Mouse (Mus musculus) megakaryocyte-erythroid progenitor cell, adult 5-6 weeks (primary cell): ENCODE measurements around the gene Cdc14b. TPM values are rescaled to one million over a fixed set of nuclear protein-coding genes. Genes with fewer than 3 reads are reported as not detected.

Experiments used
- total RNA-seq, 2 experiments: library from RNA; stranded (forward) in 1 of 2; stranded (reverse) in 1 of 2; fragments of 200-1000, 215-1000 nt in 1 of 2; fragments of >200 nt in 1 of 2; fragmentation: Nextera tagmentation in 1 of 2; gene quantifications; 2 replicates each; pipeline ENCODE4 v1.2.3; 2014 to 2017

Gene Cdc14b
- total RNA-seq, 2 experiments from 2014 or later, result 1.9 to 4.8 TPM

Other genes with a start within 250 kb of the Cdc14b start
- gene Hsd17b3, start 186.1 kb downstream of the Cdc14b start, total RNA-seq (2014; fragmentation: Nextera tagmentation), result not detected in 2 replicates
- gene Hsd17b3, start 186.1 kb downstream of the Cdc14b start, total RNA-seq (2017), result not detected in 2 replicates
- gene Slc35d2, start 145.9 kb downstream of the Cdc14b start, total RNA-seq (2014; fragmentation: Nextera tagmentation), result 1.2 and 1.6 TPM in 2 replicates
- 3.0 and 11.7 TPM in 2 replicates for gene Slc35d2, start 145.9 kb downstream of the Cdc14b start, total RNA-seq (2017)
- gene Zfp367, start 122.1 kb downstream of the Cdc14b start, total RNA-seq (2014; fragmentation: Nextera tagmentation), result 30.2 and 40.8 TPM in 2 replicates
- 55.3 and 62.6 TPM in 2 replicates for gene Zfp367, start 122.1 kb downstream of the Cdc14b start, total RNA-seq (2017)
- 3.9 and 7.7 TPM in 2 replicates for gene Habp4, start 113.5 kb downstream of the Cdc14b start, total RNA-seq (2014; fragmentation: Nextera tagmentation)
- 3.4 and 5.4 TPM in 2 replicates for gene Habp4, start 113.5 kb downstream of the Cdc14b start, total RNA-seq (2017)
- gene Aaed1, start 37.4 kb upstream of the Cdc14b start, total RNA-seq (2014; fragmentation: Nextera tagmentation), result 20.4 and 26.9 TPM in 2 replicates
- gene Aaed1, start 37.4 kb upstream of the Cdc14b start, total RNA-seq (2017), result 56.5 and 65.2 TPM in 2 replicates
- 16.2 and 27.8 TPM in 2 replicates for gene Ctsl, start 95.6 kb upstream of the Cdc14b start, total RNA-seq (2014; fragmentation: Nextera tagmentation)
- 53.0 and 118 TPM in 2 replicates for gene Ctsl, start 95.6 kb upstream of the Cdc14b start, total RNA-seq (2017)
- gene Cdk20, start 157.0 kb upstream of the Cdc14b start, total RNA-seq (2014; fragmentation: Nextera tagmentation), result 3.7 and 4.4 TPM in 2 replicates
- 2.9 and 6.8 TPM in 2 replicates for gene Cdk20, start 157.0 kb upstream of the Cdc14b start, total RNA-seq (2017)
- not detected in 2 replicates for gene Fam240b, start 222.5 kb upstream of the Cdc14b start, total RNA-seq (2014; fragmentation: Nextera tagmentation)
- gene Fam240b, start 222.5 kb upstream of the Cdc14b start, total RNA-seq (2017), result not detected in 2 replicates